Mouse (Mus musculus) lung, embryonic 15.5 days (tissue): ENCODE measurements around the gene Dapk2. TPM values are rescaled to one million over a fixed set of nuclear protein-coding genes. Genes with fewer than 3 reads are reported as not detected.

ENCODE experiments used
- ATAC-seq: fragments of 200-750 bp; cut with Nextera tagmentation; 2 replicates; pipeline ENCODE4 v1.8.0; 2017; ENCODE audit warnings: moderate number of reproducible peaks, borderline replicate concordance; ENCODE audit not compliant: low FRiP score, low TSS enrichment; ENCODE audit errors: extremely low read depth
- H3K27ac ChIP-seq: fragments of 300-500 bp; sonication (generic); 2 replicates; pipeline ENCODE4 v1.5.1; 2015; ENCODE audit warnings: moderate library complexity, mild to moderate bottlenecking, inconsistent platforms
- H3K27me3 ChIP-seq: fragments of 300-500 bp; sonication (generic); 2 replicates; pipeline ENCODE4 v1.6.1; 2015; ENCODE audit warnings: inconsistent platforms
- H3K36me3 ChIP-seq: fragments of 300-500 bp; sonication (generic); 2 replicates; pipeline ENCODE4 v1.6.1; 2015; ENCODE audit warnings: inconsistent platforms
- H3K4me1 ChIP-seq: fragments of 300-500 bp; sonication (generic); 2 replicates; pipeline ENCODE4 v1.6.1; 2015; ENCODE audit warnings: inconsistent platforms
- H3K4me2 ChIP-seq: fragments of 300-500 bp; sonication (generic); 2 replicates; pipeline ENCODE4 v1.6.1; 2015; ENCODE audit warnings: inconsistent platforms, mild to moderate bottlenecking, moderate library complexity
- H3K4me3 ChIP-seq: fragments of 300-500 bp; sonication (generic); 2 replicates; pipeline ENCODE4 v1.5.1; 2015; ENCODE audit warnings: mild to moderate bottlenecking, inconsistent platforms
- H3K9ac ChIP-seq: fragments of 300-500 bp; sonication (generic); 2 replicates; pipeline ENCODE4 v1.6.1; 2015; ENCODE audit warnings: inconsistent platforms
- H3K9me3 ChIP-seq: fragments of 300-500 bp; sonication (generic); 2 replicates; pipeline ENCODE4 v1.6.1; 2016; ENCODE audit warnings: inconsistent platforms
- WGBS: fragments of 180-500 bp; shearing (Covaris S2); methylation state at CpG from one replicate; pipeline ENCODE4 v1.1.7; 2015; 5-methylcytosine and 5-hydroxymethylcytosine counted together
- polyA plus RNA-seq: library from polyadenylated mRNA; unstranded; fragments of >200 nt; fragmentation: Nextera tagmentation; extraction: Ambion mirVana; gene quantifications from 2 replicates; pipeline ENCODE4 v1.2.1, GENCODE M21; 2015

Dapk2 gene
- polyA plus RNA-seq, 1 experiment from 2014 or later = 16.8 TPM

DNA sequence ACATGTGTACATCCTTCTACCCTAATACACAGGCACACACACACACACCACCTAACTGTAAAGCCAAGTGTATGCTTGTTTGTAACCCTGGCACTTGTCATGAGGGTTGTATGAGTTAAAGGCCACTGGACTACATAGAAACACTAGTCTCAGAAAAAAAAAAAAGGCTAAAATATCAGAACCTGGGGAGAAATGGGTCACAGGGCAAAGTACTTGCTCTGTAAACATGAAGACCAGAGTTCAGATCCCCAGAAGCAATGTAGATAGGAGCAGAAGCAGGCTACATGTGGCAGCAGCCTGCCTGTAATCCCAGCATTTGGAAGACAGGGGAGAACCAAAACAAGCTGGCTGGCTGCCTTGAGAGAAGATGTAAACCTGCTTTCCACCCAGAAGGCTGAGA lies 11.9 kb upstream of the Dapk2 start:
- no peaks in the 10 kb centered on the region for H3K36me3 ChIP-seq
- H3K27ac ChIP-seq = no peak overlapping the region
- no peaks in the 10 kb centered on the region for H3K27me3 ChIP-seq
- H3K9me3 ChIP-seq = no peaks in the 10 kb centered on the region
- no peak overlapping the region for H3K4me2 ChIP-seq
- no peak overlapping the region for H3K9ac ChIP-seq
- H3K4me1 ChIP-seq = no peaks in the 10 kb centered on the region
- ATAC-seq = no peak
- H3K4me3 ChIP-seq = no peak overlapping the region

DNA sequence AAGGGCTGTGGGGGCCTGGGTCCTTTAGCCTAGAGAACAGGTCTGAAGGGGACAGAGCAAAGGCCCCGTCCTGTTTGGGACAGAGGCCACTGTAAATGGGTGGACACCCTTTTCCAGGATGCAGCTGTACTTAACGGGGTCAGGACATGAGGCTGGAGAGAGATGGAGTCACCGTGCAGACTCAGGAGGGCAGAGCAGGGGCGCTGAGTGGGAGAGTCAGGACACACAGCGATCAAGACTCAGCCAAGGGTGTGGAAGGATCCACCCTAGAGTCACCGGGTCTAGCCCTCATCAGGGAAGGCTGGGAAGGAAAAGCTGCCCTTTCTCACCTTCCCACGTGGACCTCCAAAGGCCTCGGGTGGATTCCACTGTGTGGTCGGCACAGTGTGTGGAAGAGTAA lies 6.0 kb upstream of the Dapk2 start:
- H3K36me3 ChIP-seq = no peaks in the 10 kb centered on the region
- no peak overlapping the region for H3K4me2 ChIP-seq
- no peak overlapping the region for H3K27ac ChIP-seq
- no peaks in the 10 kb centered on the region for H3K9me3 ChIP-seq
- 52% methylated on average over 9 of the region's 9 CpGs for WGBS
- H3K4me1 ChIP-seq = no peaks in the 10 kb centered on the region
- peaks cover 11% of the 10 kb centered on the region for H3K27me3 ChIP-seq
- H3K9ac ChIP-seq = no peak overlapping the region
- no peak overlapping the region for H3K4me3 ChIP-seq
- ATAC-seq = no peak

DNA sequence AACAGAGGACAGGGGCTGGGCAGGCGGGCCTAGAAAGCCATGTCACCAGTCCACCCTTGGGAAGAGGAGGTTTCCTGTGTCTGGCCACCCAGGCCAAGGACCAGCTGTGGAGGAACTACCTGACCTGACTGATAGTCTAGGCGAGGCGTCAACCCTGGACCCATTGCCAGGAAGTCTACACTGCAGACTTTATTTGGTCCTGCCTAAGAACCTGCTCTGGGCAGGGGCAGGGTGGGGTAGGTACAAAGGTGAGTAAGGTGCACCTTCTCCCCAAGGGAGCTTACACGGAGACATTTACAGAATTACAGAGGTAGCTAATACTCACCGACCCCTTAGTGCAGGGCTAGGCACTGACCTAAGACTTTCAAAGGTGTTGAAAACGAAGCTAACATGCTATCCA lies 4.4 kb upstream of the Dapk2 start:
- no peak for ATAC-seq
- Histone ChIP-seq H3K9ac (no peak overlapping the region), H3K27ac (no peak overlapping the region), H3K36me3 (no peaks in the 10 kb centered on the region), H3K4me1 (peaks cover 9% of the 10 kb centered on the region; the same call in 1 of the 2 replicates), H3K27me3 (peaks cover 23% of the 10 kb centered on the region), H3K4me3 (no peak overlapping the region), H3K4me2 (no peak overlapping the region), H3K9me3 (no peaks in the 10 kb centered on the region)
- WGBS = 87% methylated on average over 6 of the region's 6 CpGs

DNA sequence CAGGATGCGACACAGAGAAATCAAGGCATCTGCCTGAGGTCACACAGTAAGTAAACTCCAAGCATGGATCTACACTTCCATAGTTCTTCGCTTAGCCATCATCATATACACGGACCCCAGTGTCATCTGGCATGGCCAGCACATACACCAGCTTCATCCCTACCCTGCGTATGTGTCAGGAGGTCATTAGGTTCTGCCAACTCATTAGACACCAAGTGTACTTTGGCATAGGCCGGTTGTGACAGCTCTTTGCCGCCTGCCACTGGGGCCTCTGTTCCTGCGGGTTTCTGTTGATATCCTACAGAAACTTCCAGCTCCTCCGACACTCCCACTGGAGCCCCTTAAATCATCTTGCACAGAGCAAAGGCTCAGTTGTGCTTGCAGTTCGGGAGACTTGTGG lies 4.0 kb upstream of the Dapk2 start:
- Histone ChIP-seq H3K27ac (no peak overlapping the region), H3K9ac (no peak overlapping the region), H3K9me3 (no peaks in the 10 kb centered on the region), H3K4me3 (no peak overlapping the region), H3K4me1 (peaks cover 9% of the 10 kb centered on the region; the same call in 1 of the 2 replicates), H3K4me2 (no peak overlapping the region), H3K36me3 (no peaks in the 10 kb centered on the region), H3K27me3 (peaks cover 27% of the 10 kb centered on the region)
- no peak for ATAC-seq
- 85% methylated on average over 9 of the region's 9 CpGs for WGBS

DNA sequence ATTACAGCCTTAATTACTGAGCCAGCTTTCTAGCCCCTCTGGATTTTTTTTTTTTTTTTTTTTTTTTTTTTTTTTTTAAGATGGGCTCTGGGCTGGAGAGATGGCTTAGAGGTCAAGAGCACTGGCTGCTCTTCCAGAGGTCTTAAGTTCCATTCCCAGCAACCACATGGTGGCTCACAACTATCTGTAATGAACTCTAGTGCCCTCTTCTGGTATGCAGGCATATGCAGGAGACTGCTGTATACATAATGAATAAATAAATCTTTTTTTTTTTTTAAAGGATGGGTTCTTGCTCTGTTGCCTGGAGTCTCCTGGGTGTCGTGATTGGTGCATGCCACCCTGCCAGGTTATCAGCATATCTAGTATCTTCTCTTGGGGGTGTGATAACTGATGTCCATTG lies 2.5 kb upstream of the Dapk2 start:
- Histone ChIP-seq H3K9ac (no peak overlapping the region), H3K4me3 (no peak overlapping the region), H3K4me1 (peaks cover 9% of the 10 kb centered on the region; the same call in 1 of the 2 replicates), H3K27me3 (peaks cover 39% of the 10 kb centered on the region), H3K9me3 (no peaks in the 10 kb centered on the region), H3K27ac (no peak overlapping the region), H3K36me3 (no peaks in the 10 kb centered on the region), H3K4me2 (no peak overlapping the region)
- 56% methylated on average over 1 of the region's 1 CpGs for WGBS
- no peak for ATAC-seq

DNA sequence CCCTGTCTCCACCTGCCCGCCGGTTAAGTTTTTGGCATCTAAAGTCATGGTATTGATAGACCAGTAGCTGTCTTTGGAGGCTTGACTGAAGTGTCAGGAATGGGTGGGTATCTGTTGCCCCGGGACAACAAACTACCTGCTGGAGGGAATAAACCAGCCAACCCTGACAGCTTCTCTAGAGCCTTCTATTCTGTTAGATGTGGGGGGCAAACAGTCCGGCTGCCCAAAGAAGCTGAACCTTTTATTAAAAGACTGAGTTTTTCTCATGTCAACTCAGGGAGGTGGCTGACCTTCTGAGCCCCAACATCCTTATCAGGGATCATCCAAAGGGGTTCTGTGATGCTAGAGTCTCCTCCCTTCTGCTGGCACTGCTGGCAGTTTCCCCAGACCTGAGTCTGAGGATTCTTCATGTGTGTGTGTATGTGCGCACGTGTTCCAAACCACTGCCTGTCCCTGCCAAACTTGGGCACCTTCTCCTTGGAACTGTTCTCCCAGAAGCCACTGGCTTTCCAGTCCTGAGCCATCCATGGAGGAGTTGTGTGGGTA lies 935 bp downstream of the Dapk2 start:
- Histone ChIP-seq H3K36me3 (no peaks in the 10 kb centered on the region), H3K27ac (no peak overlapping the region), H3K4me3 (peak overlapping the region; percentile 46), H3K4me2 (peak overlapping the region; percentile 80), H3K9ac (no peak overlapping the region), H3K27me3 (peaks cover 33% of the 10 kb centered on the region), H3K9me3 (no peaks in the 10 kb centered on the region), H3K4me1 (peaks cover 9% of the 10 kb centered on the region; the same call in 1 of the 2 replicates)
- ATAC-seq = no peak
- WGBS = 75% methylated on average over 6 of the region's 6 CpGs

DNA sequence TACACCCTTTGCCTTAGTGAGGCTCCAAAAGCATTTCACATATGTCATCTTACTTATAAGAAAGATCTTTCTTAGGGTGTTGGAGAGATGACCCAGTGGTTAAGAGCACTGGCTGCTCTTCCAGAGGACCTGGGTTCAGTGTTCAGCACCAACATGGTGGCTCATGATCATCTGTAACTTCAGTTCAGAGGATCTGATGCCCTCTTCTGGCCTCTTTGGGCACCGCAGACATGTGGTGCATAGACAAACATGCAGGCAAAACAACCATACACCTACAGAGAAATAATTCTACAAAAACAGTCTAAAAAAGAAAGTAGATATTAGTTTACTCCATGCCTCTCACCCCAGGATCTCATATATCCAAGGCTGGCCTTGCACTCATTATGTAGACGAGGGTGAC lies 2.1 kb downstream of the Dapk2 start:
- Histone ChIP-seq H3K4me2 (no peak overlapping the region), H3K36me3 (no peaks in the 10 kb centered on the region), H3K27ac (no peak overlapping the region), H3K4me3 (no peak overlapping the region), H3K27me3 (peaks cover 33% of the 10 kb centered on the region), H3K4me1 (peaks cover 9% of the 10 kb centered on the region; the same call in 1 of the 2 replicates), H3K9me3 (no peaks in the 10 kb centered on the region), H3K9ac (no peak overlapping the region)
- WGBS = 98% methylated on average over 2 of the region's 2 CpGs
- no peak for ATAC-seq

DNA sequence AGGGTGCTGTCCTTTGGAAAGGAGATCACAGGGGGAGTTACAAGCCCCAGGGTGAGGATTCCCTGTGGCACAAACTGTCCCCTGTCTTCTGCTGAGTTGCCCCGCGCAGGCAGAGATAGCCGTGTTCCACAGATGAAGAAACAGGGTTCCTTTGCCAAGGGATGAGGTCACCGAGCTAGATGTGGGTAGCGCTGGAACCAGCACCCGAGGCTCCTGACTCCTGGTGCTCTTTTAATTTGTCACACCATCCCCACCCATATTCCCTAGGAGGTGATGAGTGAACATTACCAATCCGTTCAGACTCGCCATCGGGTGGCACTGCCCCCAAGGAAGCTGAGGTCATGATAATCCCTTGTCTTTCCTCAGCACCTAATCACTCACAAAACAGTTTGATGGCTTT lies 5.0 kb downstream of the Dapk2 start:
- Histone ChIP-seq H3K9ac (no peak overlapping the region), H3K4me2 (no peak overlapping the region), H3K9me3 (no peaks in the 10 kb centered on the region), H3K27me3 (peaks cover 21% of the 10 kb centered on the region), H3K27ac (no peak overlapping the region), H3K4me1 (peaks cover 4% of the 10 kb centered on the region; the same call in 1 of the 2 replicates), H3K4me3 (no peak overlapping the region), H3K36me3 (no peaks in the 10 kb centered on the region)
- WGBS = 76% methylated on average over 9 of the region's 9 CpGs
- ATAC-seq = no peak

DNA sequence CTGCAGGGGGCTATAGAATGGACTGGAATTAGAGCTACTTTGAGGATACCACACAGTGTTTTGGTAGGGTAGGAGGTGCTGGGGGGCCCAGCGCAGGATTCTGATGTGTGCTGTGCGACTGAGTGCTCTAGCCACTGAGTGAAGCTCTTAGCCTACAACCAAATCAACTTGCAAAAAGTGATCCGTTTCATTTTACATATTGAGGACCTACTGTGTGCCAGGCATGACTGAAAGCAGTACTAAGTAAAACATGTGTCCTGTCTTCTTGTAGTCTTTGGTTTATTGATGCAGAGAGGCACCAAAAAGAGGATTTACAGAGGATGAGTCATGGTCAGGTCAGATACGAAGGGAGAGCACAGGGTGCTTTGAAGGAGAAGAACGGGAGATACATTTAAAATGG lies 9.2 kb downstream of the Dapk2 start:
- Histone ChIP-seq H3K9ac (no peak overlapping the region), H3K36me3 (no peaks in the 10 kb centered on the region), H3K4me3 (no peak overlapping the region), H3K4me2 (no peak overlapping the region), H3K27me3 (no peaks in the 10 kb centered on the region), H3K4me1 (peaks cover 19% of the 10 kb centered on the region), H3K27ac (no peak overlapping the region), H3K9me3 (no peaks in the 10 kb centered on the region)
- 81% methylated on average over 5 of the region's 5 CpGs for WGBS
- ATAC-seq = no peak

DNA sequence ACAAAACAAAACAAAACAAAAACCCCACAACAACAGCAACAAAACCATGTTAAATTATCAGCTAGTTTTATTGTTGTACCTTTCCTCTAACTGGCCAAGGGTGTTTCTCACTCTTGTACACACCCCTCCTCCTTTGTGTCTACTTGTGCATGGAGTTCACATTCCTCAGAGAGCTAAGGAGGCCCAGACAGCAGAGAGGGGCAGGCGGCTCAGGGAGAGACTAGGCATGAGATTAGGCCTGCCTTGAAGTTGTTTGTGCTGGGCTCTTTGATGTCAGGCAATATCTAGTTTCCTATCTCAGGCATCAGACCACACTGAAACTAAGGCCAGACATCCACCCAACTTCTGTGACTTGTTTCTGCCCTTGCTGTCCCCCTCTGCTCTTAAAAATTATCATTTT lies 10.2 kb downstream of the Dapk2 start:
- H3K9ac ChIP-seq = no peak overlapping the region
- 9% methylated on average over 1 of the region's 1 CpGs for WGBS
- H3K4me1 ChIP-seq = peaks cover 24% of the 10 kb centered on the region
- H3K36me3 ChIP-seq = no peaks in the 10 kb centered on the region
- no peak for ATAC-seq
- H3K9me3 ChIP-seq = no peaks in the 10 kb centered on the region
- H3K27me3 ChIP-seq = no peaks in the 10 kb centered on the region
- H3K4me3 ChIP-seq = no peak overlapping the region
- H3K27ac ChIP-seq = no peak overlapping the region
- no peak overlapping the region for H3K4me2 ChIP-seq

DNA sequence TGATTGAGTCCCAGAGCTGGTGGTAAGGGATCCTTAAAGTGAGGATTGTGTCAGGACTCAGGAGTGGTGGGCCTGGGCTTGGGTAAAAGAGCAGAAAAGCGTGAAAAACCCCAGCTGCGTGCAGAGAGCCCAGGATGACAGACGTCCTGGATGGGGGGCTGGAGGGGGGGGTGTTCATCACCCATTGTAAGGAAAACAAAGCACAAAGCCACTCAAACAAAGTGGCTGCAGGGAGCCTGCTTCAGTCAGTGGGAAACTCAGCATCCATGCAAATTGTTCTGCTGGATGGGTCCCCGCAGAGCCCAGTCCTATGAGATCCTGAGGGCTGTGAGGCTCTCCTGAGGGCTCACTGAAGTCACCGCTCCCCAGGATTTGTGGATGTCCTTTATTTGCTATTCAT lies 12.5 kb downstream of the Dapk2 start:
- Histone ChIP-seq H3K4me3 (no peak overlapping the region), H3K9ac (no peak overlapping the region), H3K4me1 (peaks cover 24% of the 10 kb centered on the region), H3K4me2 (no peak overlapping the region), H3K27me3 (0 out of 2 replicates have a peak, but pooled peaks cover 4% of the 10 kb centered on the region), H3K9me3 (no peaks in the 10 kb centered on the region), H3K36me3 (no peaks in the 10 kb centered on the region), H3K27ac (no peak overlapping the region)
- ATAC-seq = no peak
- WGBS = 52% methylated on average over 5 of the region's 5 CpGs

DNA sequence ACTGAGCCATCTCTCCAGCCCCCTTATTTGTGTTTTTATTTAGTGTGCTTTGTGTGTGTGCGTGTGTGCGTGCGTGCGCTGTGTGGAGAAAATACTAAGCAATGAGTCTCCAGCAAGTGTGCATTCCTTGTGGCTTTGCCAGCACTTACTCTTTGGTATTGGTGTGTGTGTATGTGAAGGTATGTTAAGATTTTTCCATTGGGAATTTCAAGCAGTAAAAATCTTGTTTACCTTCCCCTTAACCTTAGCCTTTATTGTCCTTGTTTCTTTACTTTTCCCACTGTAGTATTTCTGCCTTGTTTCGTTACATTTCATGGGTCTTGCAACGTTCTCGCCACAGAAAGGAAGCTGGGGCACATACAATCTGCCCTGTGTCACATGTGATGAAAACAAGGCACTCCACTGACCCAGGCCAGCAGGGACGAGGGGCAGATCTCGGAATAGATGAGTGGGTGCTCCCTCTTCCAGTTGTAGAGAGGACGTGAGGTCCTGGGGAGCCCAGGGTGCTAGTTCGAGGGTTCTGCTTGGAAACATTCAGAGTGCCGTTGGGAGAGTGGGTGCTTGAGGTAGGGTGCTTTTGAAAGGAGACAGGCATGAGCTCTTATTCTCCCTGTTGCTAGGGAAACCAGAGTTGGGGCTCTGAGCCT lies 13.4 kb downstream of the Dapk2 start:
- Histone ChIP-seq H3K9ac (no peak overlapping the region), H3K4me1 (peaks cover 24% of the 10 kb centered on the region), H3K27me3 (0 out of 2 replicates have a peak, but pooled peaks cover 4% of the 10 kb centered on the region), H3K36me3 (no peaks in the 10 kb centered on the region), H3K9me3 (no peaks in the 10 kb centered on the region), H3K4me3 (no peak overlapping the region), H3K27ac (peak overlapping the region; percentile 73), H3K4me2 (no peak overlapping the region)
- ATAC-seq = 0 out of 2 replicates have a peak, but pooled peaks have one; percentile 19
- 53% methylated on average over 12 of the region's 12 CpGs for WGBS
